Mouse (Mus musculus) liver, postnatal 0 days (tissue): ENCODE results near the gene St8sia1. TPM values are rescaled to one million over a fixed set of nuclear protein-coding genes. Genes with fewer than 3 reads are reported as not detected.

Source experiments
- ATAC-seq: fragments of 200-750 bp; cut with Nextera tagmentation; 2 replicates; pipeline ENCODE4 v1.8.0; 2017; ENCODE audit warnings: mild to moderate bottlenecking, moderate library complexity
- DNase-seq: peaks from one replicate; pipeline ENCODE4 v3.0.0-alpha.2; 2016
- H3K27ac ChIP-seq: fragments of 300-500 bp; sonication (generic); 2 replicates; pipeline ENCODE4 v1.5.1; 2014; ENCODE audit warnings: antibody characterized with exemption, moderate library complexity, mild to moderate bottlenecking, low read depth
- H3K27me3 ChIP-seq: fragments of 300-500 bp; sonication (generic); 2 replicates; pipeline ENCODE4 v1.6.1; 2014; ENCODE audit warnings: low read length, control low read depth, mixed read lengths; ENCODE audit not compliant: insufficient read depth
- H3K36me3 ChIP-seq: fragments of 300-500 bp; sonication (generic); replicated peaks from 2 replicates; pipeline ENCODE4 v1.6.1; 2014; ENCODE audit warnings: mild to moderate bottlenecking, control low read depth, low read length, moderate library complexity, mixed read lengths; ENCODE audit not compliant: insufficient read depth
- H3K4me1 ChIP-seq: fragments of 300-500 bp; sonication (generic); 2 replicates; pipeline ENCODE4 v1.6.1; 2014; ENCODE audit warnings: antibody characterized with exemption, mild to moderate bottlenecking, control low read depth; ENCODE audit not compliant: insufficient read depth
- H3K4me2 ChIP-seq: fragments of 300-500 bp; sonication (generic); 2 replicates; pipeline ENCODE4 v1.6.1; 2014; ENCODE audit warnings: low read depth, mild to moderate bottlenecking, low read length, moderate library complexity, mixed read lengths
- H3K4me3 ChIP-seq: fragments of 300-500 bp; sonication (generic); 2 replicates; pipeline ENCODE4 v1.5.1; 2014; ENCODE audit warnings: low read depth, low read length
- H3K9ac ChIP-seq: fragments of 300-500 bp; sonication (generic); replicated peaks from 2 replicates; pipeline ENCODE4 v1.6.1; 2014; ENCODE audit warnings: mild to moderate bottlenecking, moderate library complexity
- H3K9me3 ChIP-seq: fragments of 300-500 bp; sonication (generic); 2 replicates; pipeline ENCODE4 v1.6.1; 2016; ENCODE audit warnings: mild to moderate bottlenecking, control low read depth, low read length, mixed read lengths
- CTCF ChIP-seq: sonication (generic); IDR thresholded peaks from 2 replicates; pipeline ENCODE4 v1.5.1; 2016; ENCODE audit warnings: antibody characterized with exemption, low read depth
- EP300 ChIP-seq: IDR thresholded peaks from 2 replicates; pipeline ENCODE4 v1.6.1; 2016; ENCODE audit warnings: antibody characterized with exemption, low read depth, mild to moderate bottlenecking
- WGBS: fragments of 180-500 bp; shearing (Covaris S2); extraction: QIAGEN DNeasy Blood & Tissue Kit; methylation state at CpG from one replicate; pipeline ENCODE4 v1.1.7; 2014; ENCODE audit not compliant: insufficient replicate concordance; 5-methylcytosine and 5-hydroxymethylcytosine counted together
- polyA plus RNA-seq: library from polyadenylated mRNA; unstranded; fragments of >200 nt; fragmentation: Nextera tagmentation; extraction: Ambion mirVana; gene quantifications from 2 replicates; pipeline ENCODE4 v1.2.1, GENCODE M21; 2015

The St8sia1 gene
- polyA plus RNA-seq, 1 experiment from 2014 or later, result 0.22 TPM

DNA sequence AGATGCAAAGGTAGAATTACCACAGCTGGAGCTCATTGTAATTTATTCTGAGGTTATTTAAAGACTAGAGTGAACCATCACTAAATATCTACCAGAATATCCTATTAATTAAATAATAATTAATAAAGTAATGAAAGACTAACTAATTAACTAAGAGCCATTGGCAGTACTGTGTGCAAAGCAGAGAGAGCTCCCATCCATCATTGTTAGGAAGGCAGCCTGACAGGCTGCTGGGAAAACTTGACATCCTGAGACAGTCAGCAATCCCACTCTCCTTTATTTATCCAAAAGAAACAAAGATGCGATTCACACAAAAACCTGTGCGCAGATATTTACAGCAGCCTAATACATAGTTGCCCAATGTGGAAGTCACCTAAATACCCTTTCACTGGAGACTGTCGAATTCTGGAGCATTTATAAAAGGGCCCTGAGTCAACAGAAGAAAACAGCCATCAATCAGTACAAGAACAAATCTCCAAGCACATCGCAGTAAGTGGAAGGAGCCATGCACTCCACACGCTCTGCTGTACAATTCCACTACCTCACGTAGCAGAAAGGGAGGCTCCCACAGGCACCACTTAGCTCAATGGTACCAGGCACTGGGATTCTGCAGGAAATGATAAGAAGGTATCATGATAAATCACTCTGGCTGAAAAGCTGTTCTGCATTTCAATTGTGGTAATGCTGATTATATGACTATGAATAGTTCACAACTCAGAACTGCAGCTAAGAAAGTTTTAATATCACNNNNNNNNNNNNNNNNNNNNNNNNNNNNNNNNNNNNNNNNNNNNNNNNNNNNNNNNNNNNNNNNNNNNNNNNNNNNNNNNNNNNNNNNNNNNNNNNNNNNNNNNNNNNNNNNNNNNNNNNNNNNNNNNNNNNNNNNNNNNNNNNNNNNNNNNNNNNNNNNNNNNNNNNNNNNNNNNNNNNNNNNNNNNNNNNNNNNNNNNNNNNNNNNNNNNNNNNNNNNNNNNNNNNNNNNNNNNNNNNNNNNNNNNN lies 15.7 kb upstream of the St8sia1 start:
- Histone ChIP-seq H3K27me3 (no peaks in the 10 kb centered on the region), H3K27ac (no peak overlapping the region), H3K36me3 (no peaks in the 10 kb centered on the region), H3K9ac (no peak overlapping the region), H3K4me2 (no peak overlapping the region), H3K4me1 (no peaks in the 10 kb centered on the region), H3K9me3 (no peaks in the 10 kb centered on the region; the same call in 1 of the 2 replicates), H3K4me3 (no peak overlapping the region)
- TF ChIP-seq EP300 (no peak), CTCF (no peak)
- WGBS, result 54% methylated on average over 6 of the region's 6 CpGs
- ATAC-seq (no peak), DNase-seq (no peak)

DNA sequence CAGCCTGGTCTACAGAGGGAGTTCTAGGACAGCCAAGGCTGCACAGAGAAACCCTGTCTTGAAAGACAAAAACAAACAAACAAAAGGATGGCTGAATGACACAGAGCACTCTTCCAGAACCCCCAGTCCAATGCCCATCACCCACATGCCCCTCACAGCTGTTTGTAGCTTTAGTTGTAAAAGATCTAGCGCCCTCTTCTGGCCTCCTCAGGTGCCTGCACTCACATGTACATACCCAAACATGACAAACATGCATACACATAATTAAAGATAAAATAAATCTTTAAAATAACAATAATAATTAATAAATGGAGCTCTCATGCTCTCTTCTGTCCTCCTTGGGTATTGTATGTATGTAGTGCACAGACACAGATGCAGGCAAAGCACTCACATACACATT lies 13.0 kb upstream of the St8sia1 start:
- no peak overlapping the region for H3K9ac ChIP-seq
- H3K27me3 ChIP-seq, result no peaks in the 10 kb centered on the region
- ATAC-seq (no peak), DNase-seq (no peak)
- no peaks in the 10 kb centered on the region for H3K4me1 ChIP-seq
- no peak overlapping the region for H3K27ac ChIP-seq
- no peaks in the 10 kb centered on the region; the same call in 1 of the 2 replicates for H3K9me3 ChIP-seq
- H3K36me3 ChIP-seq, result no peaks in the 10 kb centered on the region
- no peak overlapping the region for H3K4me3 ChIP-seq
- 58% methylated on average over 1 of the region's 1 CpGs for WGBS
- no peak overlapping the region for H3K4me2 ChIP-seq
- TF ChIP-seq EP300, result no peak
- peak; percentile 12; the same call in 1 of the 2 replicates for TF ChIP-seq CTCF

DNA sequence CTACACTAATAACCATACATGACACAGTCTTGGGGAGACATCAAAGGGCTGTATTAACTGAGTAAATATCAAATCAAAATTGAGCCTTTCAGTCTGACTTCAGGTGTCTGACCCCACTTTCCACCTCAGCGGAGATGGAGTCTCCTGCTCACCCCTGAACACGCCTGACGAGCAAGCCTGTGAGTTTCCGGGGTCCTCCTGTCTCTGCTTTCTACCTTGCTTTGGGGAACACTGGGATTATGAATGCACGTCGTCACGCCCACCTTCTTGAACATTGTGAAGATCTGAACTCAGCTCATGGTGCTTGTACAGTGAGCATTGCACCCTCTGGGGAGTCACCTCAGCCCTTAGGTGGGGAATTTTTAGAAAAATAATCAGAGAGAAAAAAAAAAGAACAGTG lies 9.0 kb upstream of the St8sia1 start:
- ATAC-seq, result no peak
- TF ChIP-seq EP300 (no peak), CTCF (no peak)
- Histone ChIP-seq H3K4me2 (no peak overlapping the region), H3K4me1 (no peaks in the 10 kb centered on the region), H3K36me3 (no peaks in the 10 kb centered on the region), H3K9me3 (no peaks in the 10 kb centered on the region), H3K9ac (no peak overlapping the region), H3K4me3 (no peak overlapping the region), H3K27ac (no peak overlapping the region), H3K27me3 (no peaks in the 10 kb centered on the region)
- 83% methylated on average over 7 of the region's 7 CpGs for WGBS
- DNase-seq, result no peak

DNA sequence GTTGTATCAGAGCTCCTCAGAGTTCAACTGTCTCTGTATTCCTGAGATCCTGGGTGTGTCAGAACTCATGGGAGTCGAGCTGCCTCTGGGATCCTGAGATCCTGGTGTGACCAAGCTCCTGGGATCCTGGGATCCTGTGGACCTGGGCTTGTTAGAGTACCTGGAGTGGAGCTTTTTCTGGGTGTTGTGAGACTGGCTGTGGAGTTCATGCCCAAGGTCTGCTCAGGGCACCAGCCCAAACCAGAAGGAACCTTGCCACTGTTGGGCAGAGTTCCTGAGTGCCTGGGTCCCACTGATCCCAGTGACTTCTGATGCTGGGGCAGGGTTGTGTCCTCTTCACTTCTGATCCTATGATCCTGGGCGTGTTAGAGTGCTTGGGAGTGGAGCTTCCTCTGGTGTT lies 8.0 kb upstream of the St8sia1 start:
- DNase-seq (no peak), ATAC-seq (no peak)
- no peak overlapping the region for H3K27ac ChIP-seq
- no peaks in the 10 kb centered on the region for H3K36me3 ChIP-seq
- H3K4me2 ChIP-seq, result no peak overlapping the region
- no peaks in the 10 kb centered on the region for H3K9me3 ChIP-seq
- no peaks in the 10 kb centered on the region for H3K4me1 ChIP-seq
- H3K27me3 ChIP-seq, result no peaks in the 10 kb centered on the region
- TF ChIP-seq CTCF, result no peak
- TF ChIP-seq EP300, result no peak
- no peak overlapping the region for H3K9ac ChIP-seq
- 45% methylated on average over 2 of the region's 2 CpGs for WGBS
- no peak overlapping the region for H3K4me3 ChIP-seq

DNA sequence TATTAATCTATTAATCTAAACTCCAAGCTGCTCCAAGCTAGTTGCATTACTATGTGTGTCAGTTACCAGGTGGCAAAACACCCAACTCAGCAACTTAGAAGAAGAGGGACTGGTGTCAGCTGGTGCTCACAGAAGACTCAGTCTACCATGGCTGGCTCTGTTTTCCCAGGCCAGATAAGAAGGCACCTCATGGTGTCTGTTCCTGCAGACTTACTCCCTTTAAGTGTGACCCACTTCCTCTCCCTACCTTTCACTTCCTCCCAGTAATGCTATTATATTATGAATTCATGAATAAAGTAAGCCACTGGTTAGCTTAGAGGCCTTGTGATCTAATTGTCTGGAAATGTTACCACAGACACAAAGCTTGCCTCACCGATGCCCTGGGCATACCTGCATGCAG lies 3.2 kb upstream of the St8sia1 start:
- Histone ChIP-seq H3K4me1 (peaks cover 11% of the 10 kb centered on the region), H3K36me3 (no peaks in the 10 kb centered on the region), H3K27me3 (peaks cover 29% of the 10 kb centered on the region), H3K9me3 (no peaks in the 10 kb centered on the region), H3K9ac (no peak overlapping the region), H3K4me3 (no peak overlapping the region), H3K27ac (no peak overlapping the region), H3K4me2 (no peak overlapping the region)
- TF ChIP-seq CTCF, result no peak
- TF ChIP-seq EP300, result no peak
- 83% methylated on average over 1 of the region's 1 CpGs for WGBS
- DNase-seq (no peak), ATAC-seq (no peak)

DNA sequence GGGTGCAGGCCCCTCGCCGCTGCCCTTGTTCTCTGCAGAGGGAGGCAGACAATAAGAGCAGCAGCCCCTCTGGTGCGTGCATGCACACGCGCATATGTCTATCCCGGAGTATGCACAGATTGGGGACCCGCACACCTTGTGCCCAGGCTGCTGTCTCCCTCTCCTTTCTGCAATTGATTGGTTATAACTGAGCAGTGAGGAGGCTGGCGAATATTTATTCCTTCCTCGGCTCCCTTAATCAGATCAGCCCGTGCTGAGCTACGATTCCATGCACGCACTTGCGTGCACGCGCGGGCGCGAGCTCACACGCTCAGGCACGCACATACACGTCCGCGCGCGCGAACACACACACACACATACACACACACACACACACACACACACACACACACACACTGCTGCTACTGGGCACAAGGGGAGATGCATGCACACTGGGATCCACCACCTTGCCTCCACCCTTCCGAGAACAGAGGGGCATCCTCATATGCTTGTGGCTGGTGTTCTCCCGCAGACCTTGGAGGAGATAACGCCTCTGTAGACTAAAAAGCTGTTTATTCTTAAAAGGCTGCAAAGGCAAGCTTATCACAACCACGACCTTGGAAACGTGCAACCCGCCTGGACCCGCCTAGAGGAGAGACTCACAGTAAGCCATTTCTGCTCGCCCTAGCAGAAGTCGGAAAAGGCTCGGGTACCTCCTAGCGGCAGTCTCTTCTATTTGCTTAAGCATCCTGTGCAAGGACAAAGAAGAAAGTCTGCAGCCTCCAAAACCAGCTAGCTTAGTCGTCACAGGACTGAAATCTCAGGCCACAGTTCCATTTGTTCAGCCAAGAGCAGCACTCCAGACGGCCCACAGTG lies 506 bp upstream of the St8sia1 start:
- DNase-seq (peak; percentile 57), ATAC-seq (peak; percentile 67)
- peak; percentile 71 for TF ChIP-seq CTCF
- TF ChIP-seq EP300, result no peak
- no peak overlapping the region for H3K27ac ChIP-seq
- no peaks in the 10 kb centered on the region for H3K36me3 ChIP-seq
- whole genome bisulfite sequencing, result under 1% methylated on average over 39 of the region's 39 CpGs
- H3K9ac ChIP-seq, result no peak overlapping the region
- H3K4me1 ChIP-seq, result peaks cover 11% of the 10 kb centered on the region
- peak overlapping the region; percentile 78 for H3K4me2 ChIP-seq
- peaks cover 30% of the 10 kb centered on the region for H3K27me3 ChIP-seq
- no peaks in the 10 kb centered on the region for H3K9me3 ChIP-seq
- peak overlapping the region; percentile 42 for H3K4me3 ChIP-seq
